Mouse (Mus musculus) erythroblast, embryonic 14.5 days (primary cell): Measurements from ENCODE around the gene Nudc.

Experiments used
- GATA1 ChIP-seq: IDR thresholded peaks from 2 replicates; pipeline ENCODE4 v1.6.1; 2012; ENCODE audit warnings: low read length, inconsistent platforms, mixed read lengths
- TAL1 ChIP-seq: IDR thresholded peaks from 3 replicates; pipeline ENCODE4 v1.6.1; 2012; ENCODE audit warnings: low read length, inconsistent platforms, mixed read lengths

DNA sequence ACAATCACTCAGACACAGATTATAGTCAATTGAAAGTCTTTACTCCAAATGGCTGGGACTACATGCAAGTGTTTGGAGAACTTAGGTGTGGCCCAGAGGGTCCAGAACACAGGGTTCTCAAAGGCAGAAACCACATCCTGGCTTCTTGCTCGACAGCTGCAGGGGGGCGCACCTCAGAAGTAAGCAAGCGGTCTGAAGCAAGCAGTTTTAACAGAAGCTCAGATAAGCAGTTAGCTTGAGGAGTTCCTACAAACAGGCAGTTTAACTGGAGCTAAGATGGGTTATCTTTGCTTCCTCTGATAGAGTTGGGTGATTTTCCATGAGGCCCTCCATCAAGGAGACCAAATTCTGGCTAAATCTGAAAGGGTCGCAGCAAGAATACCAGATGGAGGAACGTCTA lies 39.2 kb downstream of the Nudc start:
- TF ChIP-seq TAL1 (no peak), GATA1 (no peak)
